Mouse (Mus musculus) testis, adult 2 months (tissue): ENCODE results near the gene Cox19.

Experiments
- CTCF ChIP-seq: fragments of 200-500 bp; IDR thresholded peaks from 2 replicates; pipeline ENCODE4 v1.5.1; 2012; ENCODE audit warnings: low read depth, mild to moderate bottlenecking, inconsistent platforms, low read length, moderate library complexity; ENCODE audit not compliant: control insufficient read depth, insufficient read depth, insufficient replicate concordance
- POLR2A ChIP-seq: fragments of 200-500 bp; IDR thresholded peaks from 2 replicates; pipeline ENCODE4 v1.6.1; 2012; ENCODE audit warnings: low read depth, mild to moderate bottlenecking, inconsistent platforms, low read length, moderate library complexity; ENCODE audit not compliant: control insufficient read depth

- TF ChIP-seq CTCF (no peak), POLR2A (no peak)
These were observed 31.5 kb upstream of the Cox19 start for GRCm38 (mm10) chr5:139382760-139383159.
